9 mouse cellular contexts compared by ENCODE assay signal in genomic region chr7:143505823-143506222, GRCm38 (mm10). TPM values are rescaled to one million over a fixed set of nuclear protein-coding genes. Genes with fewer than 3 reads are reported as not detected.
A peak's percentile ranks its signal among the peaks of the same experiment; 100 is the strongest.
DNase-seq lines count a peak whose midpoint lies in the region; ATAC-seq and TF ChIP-seq lines count a peak whose summit lies in the region.
"Had no signal": no experiment of that assay in that cellular context is flagged by ENCODE, and none has a peak within 500 bp of the region (broad histone marks: within the 10 kb centered on the region; RNA-seq: fewer than 3 reads in every experiment).

No protein-coding gene starts in this region.

- no peaks in the 10 kb centered on the region for H3K36me3 ChIP-seq in kidney, adult 2 months (ENCODE audit: control insufficient read depth, insufficient read depth, low read length)
- no peaks in the 10 kb centered on the region; the same call in 1 of the 2 replicates for H3K36me3 ChIP-seq in kidney, embryonic 16.5 days (ENCODE audit: insufficient read depth, low read length)
- H3K36me3 ChIP-seq in embryonic facial prominence, embryonic 10.5 days (replicated peaks), result no peaks in the 10 kb centered on the region
- H3K36me3 ChIP-seq in hindbrain, postnatal 0 days (ENCODE audit: insufficient read depth, low read length), result no peaks in the 10 kb centered on the region
- no peaks in the 10 kb centered on the region for H3K36me3 ChIP-seq in liver, embryonic 13.5 days
- H3K36me3 ChIP-seq: heart, embryonic 15.5 days had no signal

- H3K9ac ChIP-seq in kidney, embryonic 16.5 days (replicated peaks; ENCODE audit: low read length), result no peak overlapping the region
- no peak overlapping the region for H3K9ac ChIP-seq in hindbrain, postnatal 0 days (replicated peaks; ENCODE audit: low read length)
- H3K9ac ChIP-seq in liver, embryonic 13.5 days, result no peak overlapping the region
- H3K9ac ChIP-seq: heart, embryonic 15.5 days had no signal

- H3K4me1 ChIP-seq in kidney, adult 2 months (ENCODE audit: control insufficient read depth, insufficient read depth, low read length), result 0 out of 2 replicates have a peak, but pooled peaks cover 9% of the 10 kb centered on the region
- peaks cover 20% of the 10 kb centered on the region for H3K4me1 ChIP-seq in kidney, embryonic 16.5 days (ENCODE audit: insufficient read depth, low read length)
- H3K4me1 ChIP-seq in embryonic facial prominence, embryonic 10.5 days, result peaks cover 15% of the 10 kb centered on the region
- 0 out of 2 replicates have a peak, but pooled peaks cover 2% of the 10 kb centered on the region for H3K4me1 ChIP-seq in hindbrain, postnatal 0 days (ENCODE audit: insufficient read depth, low read length)
- peaks cover 17% of the 10 kb centered on the region for H3K4me1 ChIP-seq in liver, embryonic 13.5 days (replicated peaks)

- TF ChIP-seq POLR2A in kidney, adult 2 months (IDR thresholded peaks at IDR 0.05; ENCODE audit: low read depth, low read length), result no peak

- H3K4me2 ChIP-seq in kidney, embryonic 16.5 days (replicated peaks; ENCODE audit: low read depth, low read length), result no peak overlapping the region
- H3K4me2 ChIP-seq in hindbrain, postnatal 0 days (ENCODE audit: low read depth, low read length), result no peak overlapping the region
- no peak overlapping the region for H3K4me2 ChIP-seq in liver, embryonic 13.5 days
- H3K4me2 ChIP-seq: heart, embryonic 15.5 days had no signal

- no peak overlapping the region for H3K27ac ChIP-seq in kidney, adult 2 months (ENCODE audit: insufficient read depth, low read depth, low read length)
- H3K27ac ChIP-seq in kidney, embryonic 16.5 days (ENCODE audit: low read length), result no peak overlapping the region
- H3K27ac ChIP-seq in embryonic facial prominence, embryonic 10.5 days (replicated peaks), result no peak overlapping the region
- no peak overlapping the region for H3K27ac ChIP-seq in hindbrain, postnatal 0 days
- H3K27ac ChIP-seq in liver, embryonic 13.5 days, result no peak overlapping the region
- H3K27ac ChIP-seq: heart, embryonic 15.5 days had no signal

- peak; percentile 90 for DNase-seq in kidney, adult 2 months
- DNase-seq in adrenal gland, adult 8-10 months, result peak; percentile 51
- DNase-seq in embryonic facial prominence, embryonic 10.5 days (ENCODE audit: low spot score), result peak; percentile 75
- DNase-seq in hindbrain, postnatal 0 days (ENCODE audit: low spot score), result peak; percentile 77
- DNase-seq in liver, embryonic 13.5 days, result peak; percentile 59
- DNase-seq in right cerebral cortex, adult 2 months (ENCODE audit: low spot score in 2 of 2), result peak; percentile 74 to 80
- DNase-seq in urinary bladder, postnatal 10 days (ENCODE audit: low spot score), result peak; percentile 57

- no peak overlapping the region for H3K4me3 ChIP-seq in kidney, adult 2 months (ENCODE audit: insufficient read depth, low read depth, low read length)
- H3K4me3 ChIP-seq in kidney, embryonic 16.5 days (ENCODE audit: low read length), result no peak overlapping the region
- no peak overlapping the region for H3K4me3 ChIP-seq in embryonic facial prominence, embryonic 10.5 days
- H3K4me3 ChIP-seq in hindbrain, postnatal 0 days (ENCODE audit: low read length), result no peak overlapping the region
- no peak overlapping the region for H3K4me3 ChIP-seq in liver, embryonic 13.5 days (replicated peaks)
- H3K4me3 ChIP-seq: heart, embryonic 15.5 days had no signal

- H3K27me3 ChIP-seq in kidney, adult 2 months (replicated peaks; ENCODE audit: control insufficient read depth, insufficient read depth, low read length), result no peaks in the 10 kb centered on the region
- peaks cover 32% of the 10 kb centered on the region for H3K27me3 ChIP-seq in kidney, embryonic 16.5 days (ENCODE audit: insufficient read depth, low read length)
- peaks cover 46% of the 10 kb centered on the region for H3K27me3 ChIP-seq in embryonic facial prominence, embryonic 10.5 days (replicated peaks; ENCODE audit: low read depth, poor library complexity, severe bottlenecking)
- H3K27me3 ChIP-seq in hindbrain, postnatal 0 days (ENCODE audit: insufficient read depth, low read length), result peaks cover 22% of the 10 kb centered on the region
- peaks cover 56% of the 10 kb centered on the region for H3K27me3 ChIP-seq in liver, embryonic 13.5 days

- no peak for ATAC-seq in kidney, embryonic 16.5 days (ENCODE audit: low FRiP score, low TSS enrichment)
- no peak for ATAC-seq in hindbrain, postnatal 0 days
- no peak for ATAC-seq in liver, embryonic 13.5 days (ENCODE audit: low read depth)

- H3K9me3 ChIP-seq in kidney, embryonic 16.5 days (ENCODE audit: low read length), result no peaks in the 10 kb centered on the region
- H3K9me3 ChIP-seq in embryonic facial prominence, embryonic 10.5 days, result no peaks in the 10 kb centered on the region
- no peaks in the 10 kb centered on the region for H3K9me3 ChIP-seq in hindbrain, postnatal 0 days (ENCODE audit: low read length)
- H3K9me3 ChIP-seq in liver, embryonic 13.5 days (replicated peaks), result no peaks in the 10 kb centered on the region
- H3K9me3 ChIP-seq: heart, embryonic 15.5 days had no signal

- 31% methylated on average over 11 of the region's 11 CpGs for WGBS in kidney, adult 2 months
- 35% methylated on average over 11 of the region's 11 CpGs for WGBS in kidney, embryonic 16.5 days
- whole genome bisulfite sequencing in embryonic facial prominence, embryonic 10.5 days, result 25% methylated on average over 11 of the region's 11 CpGs
- 34% methylated on average over 11 of the region's 11 CpGs for WGBS in hindbrain, postnatal 0 days
- WGBS in liver, embryonic 13.5 days (ENCODE audit: insufficient replicate concordance), result 20% methylated on average over 11 of the region's 11 CpGs

- TF ChIP-seq CTCF in kidney, adult 2 months (conservative IDR thresholded peaks at IDR 0.05; ENCODE audit: insufficient read depth, insufficient read length, low read depth, low read length), result peak; percentile 76
- peak; percentile 65 for TF ChIP-seq CTCF in hindbrain, postnatal 0 days (IDR thresholded peaks at IDR 0.05; ENCODE audit: low read depth)

RNA-seq across cellular contexts. Expression of gene Phlda2, which starts 2.9 kb away (rescaled TPM):
- polyA plus RNA-seq in kidney, adult 2 months (2012; rRNA removed), result 46.6 and 50.2 TPM in 2 replicates
- 9.1 and 10.4 TPM in 2 replicates for polyA plus RNA-seq in kidney, embryonic 16.5 days (2015; fragmentation: Nextera tagmentation; extraction: Ambion mirVana)
- total RNA-seq in adrenal gland, adult 8-10 months (2022), result 1 to 10 TPM in 2 of 4 experiments, under 1 TPM in 2; 0.49 to 5.2 (median 2.2) TPM
- 2.7 and 2.9 TPM in 2 replicates for polyA plus RNA-seq in embryonic facial prominence, embryonic 10.5 days (2016; fragmentation: Nextera tagmentation; extraction: Ambion mirVana)
- 0.52 TPM in 1 of 2 replicates, not detected in the other for total RNA-seq in hindbrain, postnatal 0 days (2014; rRNA removed)
- polyA plus RNA-seq in hindbrain, postnatal 0 days (2015; fragmentation: Nextera tagmentation; extraction: Ambion mirVana), result 0.66 and 0.73 TPM in 2 replicates
- polyA plus RNA-seq in liver, embryonic 13.5 days (2015; fragmentation: Nextera tagmentation; extraction: Ambion mirVana), result 23.6 and 25.4 TPM in 2 replicates

RNA-seq across cellular contexts. Expression of gene Slc22a18, which starts 32.3 kb away (rescaled TPM):
- 1,125 and 1,412 TPM in 2 replicates for polyA plus RNA-seq in kidney, adult 2 months (2012; rRNA removed)
- 7.2 and 8.3 TPM in 2 replicates for polyA plus RNA-seq in kidney, embryonic 16.5 days (2015; fragmentation: Nextera tagmentation; extraction: Ambion mirVana)
- total RNA-seq in adrenal gland, adult 8-10 months (2022), result 1 to 10 TPM; 2.7 to 5.5 (median 3.6) TPM
- 0.26 and 0.96 TPM in 2 replicates for polyA plus RNA-seq in embryonic facial prominence, embryonic 10.5 days (2016; fragmentation: Nextera tagmentation; extraction: Ambion mirVana)
- total RNA-seq in hindbrain, postnatal 0 days (2014; rRNA removed), result 0.58 and 1.8 TPM in 2 replicates
- polyA plus RNA-seq in hindbrain, postnatal 0 days (2015; fragmentation: Nextera tagmentation; extraction: Ambion mirVana), result 0.90 and 1.2 TPM in 2 replicates
- polyA plus RNA-seq in liver, embryonic 13.5 days (2015; fragmentation: Nextera tagmentation; extraction: Ambion mirVana), result 6.2 and 6.7 TPM in 2 replicates

RNA-seq across cellular contexts. Expression of gene Nap1l4, which starts 43.1 kb away (rescaled TPM):
- polyA plus RNA-seq in kidney, adult 2 months (2012; rRNA removed), result 60.2 and 68.7 TPM in 2 replicates
- polyA plus RNA-seq in kidney, embryonic 16.5 days (2015; fragmentation: Nextera tagmentation; extraction: Ambion mirVana), result 291 and 292 TPM in 2 replicates
- 100 to 1,000 TPM; 132 to 141 (median 135) TPM for total RNA-seq in adrenal gland, adult 8-10 months (2022)
- polyA plus RNA-seq in embryonic facial prominence, embryonic 10.5 days (2016; fragmentation: Nextera tagmentation; extraction: Ambion mirVana), result 377 and 391 TPM in 2 replicates
- total RNA-seq in hindbrain, postnatal 0 days (2014; rRNA removed), result 139 and 140 TPM in 2 replicates
- polyA plus RNA-seq in hindbrain, postnatal 0 days (2015; fragmentation: Nextera tagmentation; extraction: Ambion mirVana), result 251 and 253 TPM in 2 replicates
- polyA plus RNA-seq in liver, embryonic 13.5 days (2015; fragmentation: Nextera tagmentation; extraction: Ambion mirVana), result 96.7 and 108 TPM in 2 replicates

RNA-seq across cellular contexts. Expression of gene Cdkn1c, which starts 45.0 kb away (rescaled TPM):
- polyA plus RNA-seq in kidney, adult 2 months (2012; rRNA removed), result 30.8 and 31.0 TPM in 2 replicates
- 675 and 814 TPM in 2 replicates for polyA plus RNA-seq in kidney, embryonic 16.5 days (2015; fragmentation: Nextera tagmentation; extraction: Ambion mirVana)
- total RNA-seq in adrenal gland, adult 8-10 months (2022), result 1,000 to 10,000 TPM in 1 of 4 experiments, 100 to 1,000 TPM in 3; 211 to 1,262 (median 590) TPM
- 355 and 407 TPM in 2 replicates for polyA plus RNA-seq in embryonic facial prominence, embryonic 10.5 days (2016; fragmentation: Nextera tagmentation; extraction: Ambion mirVana)
- total RNA-seq in hindbrain, postnatal 0 days (2014; rRNA removed), result 127 and 139 TPM in 2 replicates
- 144 and 150 TPM in 2 replicates for polyA plus RNA-seq in hindbrain, postnatal 0 days (2015; fragmentation: Nextera tagmentation; extraction: Ambion mirVana)
- polyA plus RNA-seq in liver, embryonic 13.5 days (2015; fragmentation: Nextera tagmentation; extraction: Ambion mirVana), result 178 and 199 TPM in 2 replicates

Comparison
In these comparisons a context has a peak if more than half of its experiments do, and no peak if none do; other contexts are left out.
1. RNA of gene Slc22a18, which starts 32.3 kb away (polyA plus RNA-seq): 1,125 to 1,412 TPM in kidney, adult 2 months; 7.2 to 8.3 TPM in kidney, embryonic 16.5 days, 6.2 to 6.7 TPM in liver, embryonic 13.5 days, 0.26 to 0.96 TPM in embryonic facial prominence, embryonic 10.5 days and 0.90 to 1.2 TPM in hindbrain, postnatal 0 days; every median in the first group is over 100 times any median in the second.
2. Peak in every context shown above with its lines, with median percentiles within 50 percentile points of each other: DNase-seq.